Mouse (Mus musculus) G1E (cell line): ENCODE measurements around the gene Lgmn.

Source experiments
- CTCF ChIP-seq: IDR thresholded peaks from 2 replicates; pipeline ENCODE4 v1.5.1; 2012; ENCODE audit warnings: low read depth, low read length, inconsistent platforms, mixed read lengths
- GATA1 ChIP-seq: IDR thresholded peaks from 2 replicates; pipeline ENCODE4 v1.6.1; 2012; ENCODE audit warnings: borderline replicate concordance, low read length, inconsistent platforms, mixed read lengths

GRCm38 (mm10) chr12:102426285-102426684 lies 13.3 kb downstream of the Lgmn start:
- TF ChIP-seq CTCF (no peak), GATA1 (no peak)
